Mouse (Mus musculus): ENCODE results near the gene Nrn1. TPM values are rescaled to one million over a fixed set of nuclear protein-coding genes. Genes with fewer than 3 reads are reported as not detected.
A peak's percentile ranks its signal among the peaks of the same experiment; 100 is the strongest.

Gene Nrn1
- polyA plus RNA-seq, 1 experiment from 2014 or later, result 0.16 TPM

- Histone ChIP-seq H3K9me3 (replicated peaks; ENCODE audit: low read length) (no peaks in the 10 kb centered on the region), H3K9ac (ENCODE audit: low read depth, low read length) (no peak overlapping the region), H3K4me2 (ENCODE audit: low read length) (peak overlapping the region; percentile 54), H3K4me1 (replicated peaks; ENCODE audit: insufficient read depth, low read length) (peaks cover 11% of the 10 kb centered on the region; the same call in 1 of the 2 replicates), H3K27ac (no peak overlapping the region), H3K27me3 (ENCODE audit: insufficient read depth, low read length) (peaks cover 51% of the 10 kb centered on the region), H3K4me3 (replicated peaks; ENCODE audit: low read depth, low read length) (peak overlapping the region; percentile 28), H3K36me3 (ENCODE audit: insufficient read depth, low read length) (no peaks in the 10 kb centered on the region)
- no peak for TF ChIP-seq CTCF (IDR thresholded peaks at IDR 0.05; ENCODE audit: low read depth)
- ATAC-seq (replicated peaks; ENCODE audit: low FRiP score, low read depth) (peak; percentile 80), DNase-seq (ENCODE audit: low spot score) (peak; percentile 49)
- WGBS, result under 1% methylated on average over 38 of the region's 39 CpGs
Observed at GRCm38 (mm10) chr13:36735901-36736618, 1.1 kb upstream of the Nrn1 start.

GRCm38 (mm10) chr13:36733989-36734690 lies 791 bp downstream of the Nrn1 start:
- no peaks in the 10 kb centered on the region for H3K9me3 ChIP-seq (replicated peaks; ENCODE audit: low read length)
- TF ChIP-seq CTCF (IDR thresholded peaks at IDR 0.05; ENCODE audit: low read depth), result no peak
- 1% methylated on average over 25 of the region's 26 CpGs for WGBS
- peaks cover 11% of the 10 kb centered on the region; the same call in 1 of the 2 replicates for H3K4me1 ChIP-seq (replicated peaks; ENCODE audit: insufficient read depth, low read length)
- ATAC-seq (replicated peaks; ENCODE audit: low FRiP score, low read depth) (no peak), DNase-seq (ENCODE audit: low spot score) (no peak)
- H3K27ac ChIP-seq, result no peak overlapping the region
- no peak overlapping the region for H3K4me3 ChIP-seq (replicated peaks; ENCODE audit: low read depth, low read length)
- H3K27me3 ChIP-seq (ENCODE audit: insufficient read depth, low read length), result peaks cover 68% of the 10 kb centered on the region
- H3K36me3 ChIP-seq (ENCODE audit: insufficient read depth, low read length), result no peaks in the 10 kb centered on the region
- H3K4me2 ChIP-seq (ENCODE audit: low read length), result no peak overlapping the region
- H3K9ac ChIP-seq (ENCODE audit: low read depth, low read length), result no peak overlapping the region

- TF ChIP-seq CTCF (IDR thresholded peaks at IDR 0.05; ENCODE audit: low read depth), result no peak
- Histone ChIP-seq H3K4me1 (replicated peaks; ENCODE audit: insufficient read depth, low read length) (peaks cover 11% of the 10 kb centered on the region; the same call in 1 of the 2 replicates), H3K27me3 (ENCODE audit: insufficient read depth, low read length) (peaks cover 72% of the 10 kb centered on the region), H3K36me3 (ENCODE audit: insufficient read depth, low read length) (no peaks in the 10 kb centered on the region), H3K9ac (ENCODE audit: low read depth, low read length) (no peak overlapping the region), H3K27ac (no peak overlapping the region), H3K9me3 (replicated peaks; ENCODE audit: low read length) (no peaks in the 10 kb centered on the region), H3K4me3 (replicated peaks; ENCODE audit: low read depth, low read length) (no peak overlapping the region), H3K4me2 (ENCODE audit: low read length) (no peak overlapping the region)
- WGBS, result 2% methylated on average over 10 of the region's 10 CpGs
- DNase-seq (ENCODE audit: low spot score) (peak; percentile 30), ATAC-seq (replicated peaks; ENCODE audit: low FRiP score, low read depth) (no peak)
Observed at GRCm38 (mm10) chr13:36733566-36733965, 1.4 kb downstream of the Nrn1 start.

GRCm38 (mm10) chr13:36732891-36733490 lies 1.9 kb downstream of the Nrn1 start:
- Histone ChIP-seq H3K4me3 (replicated peaks; ENCODE audit: low read depth, low read length) (no peak overlapping the region), H3K27me3 (ENCODE audit: insufficient read depth, low read length) (peaks cover 76% of the 10 kb centered on the region), H3K9me3 (replicated peaks; ENCODE audit: low read length) (no peaks in the 10 kb centered on the region), H3K9ac (ENCODE audit: low read depth, low read length) (no peak overlapping the region), H3K4me2 (ENCODE audit: low read length) (no peak overlapping the region), H3K36me3 (ENCODE audit: insufficient read depth, low read length) (no peaks in the 10 kb centered on the region), H3K4me1 (replicated peaks; ENCODE audit: insufficient read depth, low read length) (peaks cover 11% of the 10 kb centered on the region; the same call in 1 of the 2 replicates), H3K27ac (no peak overlapping the region)
- no peak for ATAC-seq (replicated peaks; ENCODE audit: low FRiP score, low read depth)
- no peak for TF ChIP-seq CTCF (IDR thresholded peaks at IDR 0.05; ENCODE audit: low read depth)
- peak; percentile 31 for DNase-seq (ENCODE audit: low spot score)
- WGBS, result 9% methylated on average over 6 of the region's 6 CpGs

DNA sequence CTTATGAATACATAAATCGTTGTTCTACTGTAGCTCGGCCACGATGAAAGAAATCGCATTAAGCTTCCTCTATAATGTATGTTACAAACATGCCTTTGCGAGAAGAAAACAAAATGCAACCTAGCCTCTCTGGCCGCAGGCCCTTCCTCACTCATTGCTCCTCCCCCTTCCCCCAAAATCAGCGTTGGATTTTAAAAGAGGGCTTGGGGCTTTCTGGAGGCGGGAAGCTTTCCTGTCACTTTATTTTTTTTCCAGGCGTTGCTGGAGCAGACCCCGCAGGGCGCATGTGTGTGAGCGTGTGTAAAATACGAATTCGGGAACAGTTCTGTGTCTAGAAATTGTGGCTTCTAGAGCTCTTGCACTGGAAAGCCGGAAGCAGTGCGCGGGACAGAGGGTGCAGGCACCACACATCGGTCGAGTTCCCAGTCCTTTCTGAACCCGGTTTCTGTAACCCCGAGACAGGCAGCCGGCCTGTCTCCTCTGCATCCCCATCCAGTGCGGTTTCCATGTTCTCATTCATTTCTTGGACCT lies 2.9 kb downstream of the Nrn1 start:
- Histone ChIP-seq H3K27ac (no peak overlapping the region), H3K4me3 (replicated peaks; ENCODE audit: low read depth, low read length) (peak overlapping the region; percentile 30), H3K4me2 (ENCODE audit: low read length) (peak overlapping the region; percentile 40), H3K27me3 (ENCODE audit: insufficient read depth, low read length) (peaks cover 75% of the 10 kb centered on the region), H3K4me1 (replicated peaks; ENCODE audit: insufficient read depth, low read length) (peaks cover 11% of the 10 kb centered on the region; the same call in 1 of the 2 replicates), H3K36me3 (ENCODE audit: insufficient read depth, low read length) (no peaks in the 10 kb centered on the region), H3K9ac (ENCODE audit: low read depth, low read length) (no peak overlapping the region), H3K9me3 (replicated peaks; ENCODE audit: low read length) (no peaks in the 10 kb centered on the region)
- DNase-seq (ENCODE audit: low spot score) (peak; percentile 24), ATAC-seq (replicated peaks; ENCODE audit: low FRiP score, low read depth) (no peak)
- TF ChIP-seq CTCF (IDR thresholded peaks at IDR 0.05; ENCODE audit: low read depth), result no peak
- 1% methylated on average over 23 of the region's 23 CpGs for whole genome bisulfite sequencing

Measured in kidney, postnatal 0 days (tissue).